Mouse (Mus musculus) heart, adult 10 weeks (tissue): ENCODE measurements around the gene Gbp3. TPM values are rescaled to one million over a fixed set of nuclear protein-coding genes. Genes with fewer than 3 reads are reported as not detected.

ENCODE experiments used
- polyA plus RNA-seq: library from polyadenylated mRNA; stranded (reverse); fragments of 350-450 nt; fragmentation: Illumina TruSeq; extraction: RNeasy Lipid Tissue Mini Kit (QIAGEN cat#74804); gene quantifications from one replicate; pipeline ENCODE4 v1.2.3, GENCODE M21; 2014; ENCODE audit warnings: low read depth, low replicate concordance

Gene Gbp3
- 12.1 TPM for polyA plus RNA-seq

DNA sequence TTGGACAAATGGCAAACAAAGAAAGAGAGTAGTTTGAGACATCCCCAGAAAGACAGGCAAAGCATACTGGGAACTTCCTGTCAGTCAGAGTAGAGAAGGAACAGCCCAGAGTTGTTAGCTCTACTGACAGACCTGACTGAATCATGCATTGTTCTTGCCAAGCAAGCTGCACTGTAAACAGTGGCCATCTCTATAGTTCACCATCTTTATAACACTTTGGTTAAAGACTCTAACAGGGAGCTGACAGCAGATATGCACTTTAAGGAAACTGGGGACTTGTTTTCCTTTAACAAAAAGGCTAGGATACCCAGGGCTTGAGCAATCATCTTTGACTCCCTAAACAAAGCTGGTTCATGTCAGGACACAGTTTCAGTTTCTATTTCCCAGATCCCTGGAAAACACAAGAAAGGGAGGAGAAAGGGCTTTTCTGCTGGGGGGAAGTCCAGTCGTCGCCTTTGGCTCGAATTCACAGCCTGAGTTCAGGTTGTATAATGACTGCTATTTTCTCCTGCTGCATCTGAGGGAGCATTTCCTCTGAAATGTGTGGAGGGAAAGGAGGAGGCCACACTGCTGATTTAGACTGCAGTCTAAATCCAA, at the start of gene Gbp3:
Gene Gbp3, plus strand, starts transcription at position 395 of the 597 bp plus-strand sequence.

GRCm38 (mm10) chr3:142530087-142530953, 29.5 kb upstream of the Gbp3 start, which contains the start of gene Gbp7:
Gene Gbp7 (plus strand): TSS chr3:142530342.

GRCm38 (mm10) chr3:142594547-142594946, 34.7 kb downstream of the Gbp3 start, which contains the start of gene Gbp2b:
Gene Gbp2b (plus strand): TSS chr3:142594847.

GRCm38 (mm10) chr3:142620111-142620955, 60.5 kb downstream of the Gbp3 start, which contains the start of gene Gbp2:
Gene Gbp2 (plus strand): TSS chr3:142620602.

Other genes with a start within 250 kb of the Gbp3 start
- gene Pdlim5, start 164.3 kb upstream of the Gbp3 start, polyA plus RNA-seq: 762 TPM
- 6.3 TPM for gene Gbp5, start 66.0 kb upstream of the Gbp3 start, polyA plus RNA-seq
- gene Gbp7, start 29.7 kb upstream of the Gbp3 start, polyA plus RNA-seq: 9.1 TPM
- not detected for gene Gbp2b, start 34.8 kb downstream of the Gbp3 start, polyA plus RNA-seq
- gene Gbp2, start 60.6 kb downstream of the Gbp3 start, polyA plus RNA-seq: 17.9 TPM
- gene Kyat3, start 141.0 kb downstream of the Gbp3 start, polyA plus RNA-seq: 45.7 TPM
- gene Gtf2b, start 205.0 kb downstream of the Gbp3 start, polyA plus RNA-seq: 26.1 TPM